Mouse (Mus musculus) kidney, embryonic 16.5 days (tissue): ENCODE data around the gene BC025920. TPM values are rescaled to one million over a fixed set of nuclear protein-coding genes. Genes with fewer than 3 reads are reported as not detected.

Experiments
- ATAC-seq: fragments of 200-750 bp; cut with Nextera tagmentation; 2 replicates; pipeline ENCODE4 v1.8.0; 2017; ENCODE audit warnings: moderate TSS enrichment; ENCODE audit not compliant: low FRiP score, low TSS enrichment
- H3K27ac ChIP-seq: fragments of 300-500 bp; sonication (generic); 2 replicates; pipeline ENCODE4 v1.5.1; 2014; ENCODE audit warnings: low read length
- H3K27me3 ChIP-seq: fragments of 300-500 bp; sonication (generic); 2 replicates; pipeline ENCODE4 v1.6.1; 2014; ENCODE audit warnings: low read length, control low read depth, mixed read lengths; ENCODE audit not compliant: insufficient read depth
- H3K36me3 ChIP-seq: fragments of 300-500 bp; sonication (generic); 2 replicates; pipeline ENCODE4 v1.6.1; 2014; ENCODE audit warnings: low read length, control low read depth, mixed read lengths; ENCODE audit not compliant: insufficient read depth
- H3K4me1 ChIP-seq: fragments of 300-500 bp; sonication (generic); 2 replicates; pipeline ENCODE4 v1.6.1; 2014; ENCODE audit warnings: low read length, control low read depth, mixed read lengths; ENCODE audit not compliant: insufficient read depth
- H3K4me2 ChIP-seq: fragments of 300-500 bp; sonication (generic); replicated peaks from 2 replicates; pipeline ENCODE4 v1.6.1; 2014; ENCODE audit warnings: low read depth, low read length
- H3K4me3 ChIP-seq: fragments of 300-500 bp; sonication (generic); 2 replicates; pipeline ENCODE4 v1.5.1; 2014; ENCODE audit warnings: mild to moderate bottlenecking, low read length
- H3K9ac ChIP-seq: fragments of 300-500 bp; sonication (generic); replicated peaks from 2 replicates; pipeline ENCODE4 v1.6.1; 2014; ENCODE audit warnings: low read length
- H3K9me3 ChIP-seq: fragments of 300-500 bp; sonication (generic); 2 replicates; pipeline ENCODE4 v1.6.1; 2016; ENCODE audit warnings: low read length, control low read depth
- WGBS: fragments of 180-500 bp; shearing (Covaris S2); extraction: QIAGEN DNeasy Blood & Tissue Kit; methylation state at CpG from one replicate; pipeline ENCODE4 v1.1.7; 2014; 5-methylcytosine and 5-hydroxymethylcytosine counted together
- polyA plus RNA-seq: library from polyadenylated mRNA; unstranded; fragments of >200 nt; fragmentation: Nextera tagmentation; extraction: Ambion mirVana; gene quantifications from 2 replicates; pipeline ENCODE4 v1.2.1, GENCODE M21; 2015

BC025920 gene
- polyA plus RNA-seq, 1 experiment from 2014 or later: 0.66 TPM

DNA sequence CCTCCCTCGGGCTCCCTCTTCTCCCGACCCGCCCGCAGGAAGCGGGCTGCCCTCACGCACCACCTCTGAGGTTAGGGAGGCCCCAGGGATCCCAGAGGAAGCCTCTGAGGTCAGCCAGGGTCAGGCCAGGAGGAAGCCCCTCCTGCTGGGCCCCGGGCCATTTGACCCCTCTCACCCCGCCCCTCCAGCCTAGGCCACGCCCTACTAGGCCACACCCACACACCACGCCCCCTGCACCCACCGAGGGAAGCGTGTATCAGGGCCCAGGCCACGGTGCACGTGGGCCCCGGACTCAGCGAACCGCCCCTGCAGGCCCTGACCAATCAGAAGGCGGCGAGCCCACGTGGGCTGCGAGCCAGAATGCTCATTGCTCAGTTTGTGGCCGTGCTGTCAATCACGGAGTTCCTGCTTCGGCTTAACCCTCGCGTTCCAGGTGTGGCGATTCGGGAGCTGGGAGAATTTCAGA lies 5.3 kb upstream of the BC025920 start, which contains the start of gene Tle6:
Gene Tle6, minus strand, starts transcription at position 336 of the 466 bp plus-strand sequence.
- Histone ChIP-seq H3K9me3 (no peaks in the 10 kb centered on the region), H3K36me3 (no peaks in the 10 kb centered on the region), H3K27ac (peak within 1 kb of the TSS; percentile 85), H3K9ac (0 out of 2 replicates have a peak within 1 kb of the TSS, but pooled peaks have one; percentile 32), H3K4me2 (peak within 1 kb of the TSS; percentile 51), H3K27me3 (no peaks in the 10 kb centered on the region), H3K4me1 (peaks cover 69% of the 10 kb centered on the region), H3K4me3 (peak within 1 kb of the TSS; percentile 29)
- ATAC-seq: peak; percentile 83
- WGBS: 0% methylated on average over 25 of the region's 28 CpGs

DNA sequence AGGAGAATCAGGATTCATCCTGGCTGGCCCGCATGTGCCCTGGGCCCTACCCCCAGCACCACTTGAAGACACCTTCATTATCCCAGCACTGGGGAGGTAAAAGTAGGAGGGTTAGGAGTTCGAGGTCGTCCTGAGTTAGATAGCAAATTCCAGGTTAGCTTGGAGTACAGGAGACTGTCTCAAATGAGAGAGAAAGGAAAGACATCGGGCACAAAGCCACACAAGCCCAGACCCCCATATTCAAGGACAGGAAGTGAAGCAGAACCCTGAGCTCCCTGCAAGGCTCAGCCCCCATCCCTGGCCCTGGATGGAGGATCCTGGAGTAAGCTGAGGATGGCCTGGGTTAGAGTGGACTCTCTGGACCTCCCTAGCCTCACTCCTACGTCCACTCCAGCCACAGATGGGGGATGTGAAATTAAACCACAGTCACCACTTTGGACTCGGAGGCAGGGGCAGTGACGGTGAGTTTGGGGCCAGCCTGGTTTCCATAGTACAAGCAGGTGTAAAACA lies 4.6 kb upstream of the BC025920 start:
- peak overlapping the region; percentile 85 for H3K27ac ChIP-seq
- 0 out of 2 replicates have a peak overlapping the region, but pooled peaks have one; percentile 25 for H3K9ac ChIP-seq
- ATAC-seq: no peak
- no peaks in the 10 kb centered on the region for H3K9me3 ChIP-seq
- 16% methylated on average over 7 of the region's 7 CpGs for WGBS
- H3K4me1 ChIP-seq: peaks cover 63% of the 10 kb centered on the region
- H3K27me3 ChIP-seq: no peaks in the 10 kb centered on the region
- peak overlapping the region; percentile 51 for H3K4me2 ChIP-seq
- H3K4me3 ChIP-seq: peak overlapping the region; percentile 1; the same call in 1 of the 2 replicates
- H3K36me3 ChIP-seq: no peaks in the 10 kb centered on the region

DNA sequence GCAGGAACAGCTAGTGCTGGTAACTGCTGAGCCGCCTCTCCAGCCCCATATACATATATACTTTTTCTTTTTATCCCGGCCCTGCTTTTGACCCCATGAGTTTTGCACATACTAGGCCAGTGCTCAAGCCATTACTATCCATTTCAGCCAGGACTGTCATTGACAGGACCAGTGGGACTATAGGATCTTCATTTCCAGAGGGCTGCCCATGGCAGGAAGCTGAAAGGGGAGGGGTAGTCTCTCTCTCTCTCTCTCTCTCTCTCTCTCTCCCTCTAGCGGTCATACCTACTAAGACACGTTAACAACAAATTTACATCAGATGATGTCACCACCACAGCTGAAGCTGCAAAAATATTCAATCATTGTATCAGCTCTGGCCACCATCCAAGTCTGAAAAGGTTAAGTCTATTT lies 3.3 kb upstream of the BC025920 start:
- Histone ChIP-seq H3K4me1 (peaks cover 55% of the 10 kb centered on the region), H3K27me3 (no peaks in the 10 kb centered on the region), H3K4me2 (no peak overlapping the region), H3K36me3 (no peaks in the 10 kb centered on the region), H3K9me3 (no peaks in the 10 kb centered on the region), H3K27ac (no peak overlapping the region), H3K4me3 (no peak overlapping the region), H3K9ac (no peak overlapping the region)
- ATAC-seq: no peak
- WGBS: 25% methylated on average over 4 of the region's 4 CpGs

DNA sequence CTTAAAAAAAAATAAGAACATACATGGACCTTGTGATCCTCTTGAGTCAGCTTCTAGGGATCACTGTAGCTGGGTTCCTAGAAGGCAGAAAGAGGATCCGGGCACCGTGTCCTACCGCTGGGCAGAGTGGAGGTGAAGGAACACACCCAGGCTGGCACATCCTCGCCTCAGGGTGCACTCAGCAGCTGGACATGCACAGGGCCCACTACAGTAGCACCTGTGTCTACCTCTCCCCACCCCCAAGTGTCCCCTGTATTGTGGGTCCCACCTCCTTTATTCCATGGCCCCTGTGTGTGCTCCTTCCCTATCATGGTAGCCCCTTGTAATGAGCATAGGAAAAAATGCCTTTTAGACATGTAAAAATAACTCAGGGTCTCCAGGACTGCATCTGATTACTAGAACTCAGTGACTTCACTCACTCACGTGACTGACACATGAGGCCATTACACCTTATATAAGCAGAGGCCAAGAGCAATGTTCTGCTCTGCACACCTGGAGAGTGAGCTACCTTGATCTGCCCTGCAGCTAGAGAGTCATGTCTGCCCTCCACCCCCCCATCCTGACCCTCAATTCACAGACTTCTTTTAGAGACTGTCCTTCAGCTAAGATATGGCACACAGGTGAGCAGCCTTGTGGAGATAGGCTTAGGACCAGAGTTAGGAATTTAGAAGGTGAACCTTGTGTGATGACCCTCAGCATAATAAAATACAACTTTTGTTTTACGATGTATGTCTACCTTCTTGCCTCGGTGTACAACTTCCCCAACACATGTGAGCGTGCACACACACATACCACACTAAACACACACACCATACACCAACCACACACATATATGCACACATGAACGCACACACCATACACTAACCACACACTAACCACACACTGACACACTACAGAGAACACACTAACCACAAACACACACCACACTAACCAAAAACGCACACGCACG lies 1.8 kb upstream of the BC025920 start:
- 77% methylated on average over 12 of the region's 12 CpGs for WGBS
- H3K9me3 ChIP-seq: no peaks in the 10 kb centered on the region
- no peak overlapping the region for H3K4me3 ChIP-seq
- H3K27ac ChIP-seq: no peak overlapping the region
- no peak for ATAC-seq
- peak overlapping the region; percentile 75 for H3K4me2 ChIP-seq
- no peaks in the 10 kb centered on the region for H3K27me3 ChIP-seq
- H3K36me3 ChIP-seq: no peaks in the 10 kb centered on the region
- H3K4me1 ChIP-seq: peaks cover 44% of the 10 kb centered on the region
- H3K9ac ChIP-seq: 0 out of 2 replicates have a peak overlapping the region, but pooled peaks have one; percentile 28

DNA sequence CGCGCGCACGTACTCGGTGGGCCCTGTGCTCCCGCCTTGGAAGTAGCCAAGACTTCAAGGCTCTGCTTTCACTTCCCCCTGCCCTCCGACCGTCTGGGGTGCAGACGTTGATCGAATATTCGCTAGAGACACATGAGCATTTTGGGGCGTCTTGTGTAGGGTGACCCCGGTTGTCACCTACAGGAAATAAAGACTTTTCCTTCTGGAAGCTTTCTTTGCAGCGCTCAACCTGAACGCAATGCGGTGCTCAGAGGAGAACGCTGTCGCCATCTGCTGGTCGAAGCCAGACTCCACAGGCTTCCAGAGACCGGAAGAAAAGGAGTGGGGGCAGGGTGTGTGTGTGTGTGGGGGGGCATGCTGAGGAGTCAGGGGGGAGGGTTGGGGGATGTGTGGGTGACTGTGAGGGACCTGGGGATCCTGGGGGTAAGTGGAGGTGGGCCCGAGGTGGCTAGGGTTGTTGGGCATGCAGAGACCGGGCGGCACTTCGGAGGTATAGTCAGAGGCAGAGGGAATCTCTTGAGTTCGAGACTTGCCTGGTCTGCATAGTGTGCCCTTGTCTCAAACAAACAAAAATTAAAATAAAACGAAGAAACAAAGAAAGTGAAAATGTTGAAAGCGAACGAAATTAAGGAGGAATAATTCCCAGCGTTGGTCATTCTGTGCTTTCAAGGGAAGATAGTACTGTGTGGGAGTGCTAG lies 953 bp upstream of the BC025920 start:
- WGBS: 19% methylated on average over 29 of the region's 29 CpGs
- Histone ChIP-seq H3K4me2 (peak overlapping the region; percentile 75), H3K27me3 (no peaks in the 10 kb centered on the region), H3K36me3 (no peaks in the 10 kb centered on the region), H3K27ac (peak overlapping the region; percentile 95), H3K4me3 (peak overlapping the region; percentile 50), H3K9me3 (no peaks in the 10 kb centered on the region), H3K4me1 (peaks cover 36% of the 10 kb centered on the region), H3K9ac (peak overlapping the region; percentile 68)
- peak; percentile 31 for ATAC-seq

DNA sequence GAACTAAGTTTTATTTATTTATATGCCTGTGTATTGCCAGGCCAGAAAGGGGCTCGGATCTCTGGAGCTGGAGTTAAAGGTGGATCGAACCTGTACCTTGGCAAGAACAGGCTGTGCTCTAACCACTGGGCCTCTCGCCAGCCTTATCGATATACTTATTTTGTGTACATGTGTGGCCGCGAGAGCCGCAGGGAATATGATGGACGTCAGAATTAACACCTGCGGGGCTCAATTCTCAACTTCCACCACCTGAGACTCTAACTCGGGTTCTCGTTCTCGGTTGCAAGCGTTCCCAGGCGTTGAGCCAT lies 450 bp upstream of the BC025920 start:
- Histone ChIP-seq H3K27me3 (no peaks in the 10 kb centered on the region), H3K4me3 (peak overlapping the region; percentile 50), H3K27ac (peak overlapping the region; percentile 95), H3K9me3 (no peaks in the 10 kb centered on the region), H3K4me1 (peaks cover 31% of the 10 kb centered on the region), H3K4me2 (peak overlapping the region; percentile 75), H3K9ac (peak overlapping the region; percentile 68), H3K36me3 (no peaks in the 10 kb centered on the region)
- WGBS: 4% methylated on average over 14 of the region's 14 CpGs
- 0 out of 2 replicates have a peak, but pooled peaks have one; percentile 0 for ATAC-seq

DNA sequence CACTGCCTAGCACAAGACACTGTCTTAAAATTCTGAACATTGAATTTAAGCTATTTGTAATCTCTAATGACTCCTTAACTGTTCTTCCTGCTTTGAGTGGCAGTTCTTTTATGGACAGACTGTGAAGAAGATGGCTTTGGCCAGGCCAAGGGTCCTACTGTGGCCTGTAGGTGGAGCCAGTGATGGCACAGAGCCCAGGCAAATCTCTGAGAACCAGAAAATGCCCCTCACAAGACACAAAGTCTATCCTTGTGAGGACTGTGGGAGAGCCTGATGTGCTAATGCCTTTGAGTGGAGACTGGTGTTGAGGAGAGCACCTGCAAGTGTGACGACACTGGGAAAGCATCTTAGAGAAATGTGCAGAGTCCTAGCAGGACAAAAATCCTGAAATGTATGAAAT lies 2.2 kb downstream of the BC025920 start:
- peaks cover 10% of the 10 kb centered on the region for H3K4me1 ChIP-seq
- no peaks in the 10 kb centered on the region for H3K27me3 ChIP-seq
- ATAC-seq: no peak
- no peak overlapping the region for H3K4me3 ChIP-seq
- WGBS: 93% methylated on average over 1 of the region's 1 CpGs
- no peak overlapping the region for H3K4me2 ChIP-seq
- H3K27ac ChIP-seq: no peak overlapping the region
- H3K9me3 ChIP-seq: peaks cover 6% of the 10 kb centered on the region; the same call in 1 of the 2 replicates
- no peak overlapping the region for H3K9ac ChIP-seq
- H3K36me3 ChIP-seq: no peaks in the 10 kb centered on the region

DNA sequence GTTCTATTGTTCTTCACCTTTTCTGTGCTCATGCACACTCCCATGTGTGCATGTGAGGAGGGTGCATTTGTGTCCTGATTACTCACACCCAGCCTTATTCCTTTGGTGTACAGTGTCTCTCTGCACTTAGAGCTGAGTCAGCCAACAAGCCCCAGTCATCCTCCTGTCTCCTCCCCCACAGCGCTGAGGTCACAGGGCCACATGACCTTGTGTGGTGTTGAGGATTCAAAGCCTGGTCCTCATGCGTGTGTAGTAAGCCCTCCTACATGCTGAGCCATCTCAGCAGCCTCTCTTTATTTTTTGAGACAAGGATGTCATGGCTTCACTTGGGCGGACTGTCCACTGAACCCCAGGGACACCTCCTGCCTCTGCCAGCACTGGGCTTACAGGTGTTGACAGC lies 6.7 kb downstream of the BC025920 start:
- no peaks in the 10 kb centered on the region for H3K36me3 ChIP-seq
- no peaks in the 10 kb centered on the region for H3K27me3 ChIP-seq
- ATAC-seq: no peak

DNA sequence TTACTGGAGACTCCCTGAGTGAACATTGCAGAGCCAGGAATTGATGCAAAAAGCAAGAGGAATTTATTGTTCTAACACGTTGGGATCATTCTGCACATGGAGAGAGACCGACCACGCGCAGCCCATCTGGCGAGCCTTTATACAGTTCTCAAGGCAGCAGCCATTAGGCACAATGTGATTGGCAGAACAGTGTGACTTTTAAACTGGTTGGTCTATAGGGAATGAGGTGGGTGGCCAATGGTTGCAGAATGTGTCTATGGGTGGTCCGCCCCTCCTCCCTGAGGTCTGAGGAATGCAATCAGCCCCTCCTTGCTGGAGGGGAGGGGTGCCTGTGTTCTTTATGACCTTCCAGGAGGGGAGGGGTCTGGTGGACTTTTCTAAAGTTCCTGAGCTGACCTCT lies 9.4 kb downstream of the BC025920 start:
- 0 out of 2 replicates have a peak, but pooled peaks have one; percentile 59 for ATAC-seq
- H3K27ac ChIP-seq: no peak overlapping the region
- WGBS: 28% methylated on average over 6 of the region's 6 CpGs
- H3K27me3 ChIP-seq: no peaks in the 10 kb centered on the region
- H3K9ac ChIP-seq: no peak overlapping the region
- no peaks in the 10 kb centered on the region; the same call in 1 of the 2 replicates for H3K4me1 ChIP-seq
- H3K36me3 ChIP-seq: no peaks in the 10 kb centered on the region
- no peak overlapping the region for H3K4me2 ChIP-seq
- H3K9me3 ChIP-seq: peaks cover 6% of the 10 kb centered on the region; the same call in 1 of the 2 replicates
- H3K4me3 ChIP-seq: no peak overlapping the region

More for the DNA sequence above, 6.7 kb downstream of the BC025920 start:
- H3K27ac ChIP-seq: no peak overlapping the region
- no peak overlapping the region for H3K4me3 ChIP-seq
- no peak overlapping the region for H3K4me2 ChIP-seq
- H3K9ac ChIP-seq: no peak overlapping the region
- 59% methylated on average over 3 of the region's 3 CpGs for WGBS
- no peaks in the 10 kb centered on the region; the same call in 1 of the 2 replicates for H3K4me1 ChIP-seq
- peaks cover 6% of the 10 kb centered on the region; the same call in 1 of the 2 replicates for H3K9me3 ChIP-seq
